Mouse (Mus musculus) small intestine, adult 2 months (tissue): ENCODE results near the gene Hsf2. TPM values are rescaled to one million over a fixed set of nuclear protein-coding genes. Genes with fewer than 3 reads are reported as not detected.
A peak's percentile ranks its signal among the peaks of the same experiment; 100 is the strongest.
"Not testable (repeated sequence)": the region's sequence is repeated elsewhere in the genome, so short reads cannot be mapped to it uniquely, and the experiment has no call there.

Experiments
- H3K27ac ChIP-seq: fragments of 200-500 bp; 2 replicates; pipeline ENCODE4 v1.5.1; 2012; ENCODE audit warnings: low read depth, low read length, control low read depth, inconsistent platforms; ENCODE audit not compliant: insufficient read depth
- H3K27me3 ChIP-seq: fragments of 200-500 bp; 2 replicates; pipeline ENCODE4 v1.6.1; 2012; ENCODE audit warnings: mild to moderate bottlenecking, moderate library complexity, low read length, inconsistent platforms; ENCODE audit not compliant: control insufficient read depth, insufficient read depth
- H3K36me3 ChIP-seq: fragments of 200-500 bp; 2 replicates; pipeline ENCODE4 v1.6.1; 2012; ENCODE audit warnings: mild to moderate bottlenecking, low read length, control low read depth, inconsistent platforms; ENCODE audit not compliant: control insufficient read depth, insufficient read depth
- H3K4me1 ChIP-seq: fragments of 200-500 bp; 2 replicates; pipeline ENCODE4 v1.6.1; 2012; ENCODE audit warnings: low read length, inconsistent platforms, mixed read lengths; ENCODE audit not compliant: control insufficient read depth, insufficient read depth, insufficient read length
- H3K4me3 ChIP-seq: fragments of 200-500 bp; 2 replicates; pipeline ENCODE4 v1.5.1; 2012; ENCODE audit warnings: low read depth, mild to moderate bottlenecking, control low read depth, inconsistent platforms, low read length, moderate library complexity
- CTCF ChIP-seq: fragments of 200-500 bp; IDR thresholded peaks from 2 replicates; pipeline ENCODE4 v1.5.1; 2012; ENCODE audit warnings: low read depth, mild to moderate bottlenecking, control low read depth, inconsistent platforms, low read length, moderate library complexity, mixed read lengths; ENCODE audit not compliant: insufficient replicate concordance, insufficient read length; ENCODE audit errors: extremely low read depth
- POLR2A ChIP-seq: fragments of 200-500 bp; IDR thresholded peaks from 2 replicates; pipeline ENCODE4 v1.6.1; 2012; ENCODE audit warnings: low read depth, mild to moderate bottlenecking, control low read depth, inconsistent platforms, low read length, moderate library complexity
- WGBS: fragments of 180-500 bp; shearing (Covaris S2); methylation state at CpG from one replicate; pipeline ENCODE4 v1.1.7; 2018; 5-methylcytosine and 5-hydroxymethylcytosine counted together
- polyA plus RNA-seq: library from polyadenylated mRNA; depleted of rRNA; stranded (reverse); fragments of >200 nt; gene quantifications from 2 replicates; pipeline ENCODE4 v1.2.3, GENCODE M21; 2012; rRNA removed

Gene Hsf2
- polyA plus RNA-seq, 1 experiment = 0.53 TPM

DNA sequence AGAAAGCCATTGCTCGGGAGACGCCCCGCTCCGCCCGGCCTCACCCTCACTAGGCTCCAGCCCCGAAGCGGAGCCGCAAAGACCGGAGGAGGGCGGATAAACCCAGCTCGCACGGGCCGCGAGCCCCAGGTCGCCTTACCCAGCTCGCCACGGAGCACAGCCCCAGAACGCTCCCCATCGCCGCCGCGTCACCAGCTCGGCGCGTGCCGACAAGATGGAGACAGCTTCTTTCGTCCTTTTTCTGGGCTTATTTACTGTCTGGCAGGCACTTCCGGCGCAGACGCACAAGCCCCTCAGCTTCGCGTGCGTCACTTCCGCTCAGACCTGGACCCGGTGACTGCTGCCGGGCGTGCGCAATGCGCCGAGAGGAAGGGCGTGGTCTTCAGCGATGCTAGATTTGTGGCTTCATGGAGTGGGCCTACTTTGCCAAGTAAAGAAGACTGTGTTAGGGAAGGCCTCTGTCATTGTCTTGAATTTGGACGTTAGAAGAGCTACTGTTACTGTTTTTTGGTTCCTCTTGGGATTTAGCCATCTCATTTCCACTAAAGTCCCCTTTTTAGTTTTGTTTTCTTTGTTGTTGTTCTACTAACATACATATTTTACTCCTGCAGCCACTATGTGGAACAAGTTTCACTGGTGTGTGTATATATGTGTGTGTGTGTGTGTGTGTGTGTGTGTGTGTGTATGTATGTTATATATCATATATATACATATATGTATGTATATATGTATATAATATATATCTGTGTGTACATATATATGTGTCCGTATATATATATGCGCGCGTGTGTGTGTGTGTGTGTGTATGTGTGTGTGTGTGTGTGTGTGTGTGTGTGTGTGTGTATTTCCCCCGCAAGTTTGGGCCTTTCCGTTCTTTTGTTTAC, 46.3 kb downstream of the Hsf2 start, which contains the start of gene Serinc1:
Gene Serinc1 (minus strand): TSS at position 313 of the 884 bp plus-strand sequence.
- Histone ChIP-seq H3K27me3 (no peaks in the 10 kb centered on the region), H3K27ac (peak within 1 kb of the TSS; percentile 71), H3K36me3 (peaks cover 2% of the 10 kb centered on the region; the same call in 1 of the 2 replicates), H3K4me3 (peak within 1 kb of the TSS; percentile 89), H3K4me1 (no peaks in the 10 kb centered on the region)
- peak; percentile 44; the same call in 1 of the 2 replicates for TF ChIP-seq POLR2A
- no peak for TF ChIP-seq CTCF
- WGBS = 13% methylated on average over 49 of the region's 49 CpGs

- not testable (repeated sequence) for H3K4me1 ChIP-seq, H3K27ac ChIP-seq, H3K4me3 ChIP-seq, H3K36me3 ChIP-seq, H3K27me3 ChIP-seq
- 88% methylated on average over 9 of the region's 9 CpGs for WGBS
Observed at GRCm38 (mm10) chr10:57543890-57544289, 57.7 kb downstream of the Hsf2 start.

- Histone ChIP-seq H3K4me3 (no peak overlapping the region), H3K4me1 (no peaks in the 10 kb centered on the region), H3K27ac (no peak overlapping the region), H3K36me3 (no peaks in the 10 kb centered on the region), H3K27me3 (no peaks in the 10 kb centered on the region)
- TF ChIP-seq POLR2A (no peak), CTCF (no peak)
- 83% methylated on average over 4 of the region's 4 CpGs for WGBS
Observed at GRCm38 (mm10) chr10:57549631-57550030, 63.4 kb downstream of the Hsf2 start.

- Histone ChIP-seq H3K27me3 (no peaks in the 10 kb centered on the region), H3K27ac (no peak overlapping the region), H3K4me3 (no peak overlapping the region), H3K4me1 (no peaks in the 10 kb centered on the region), H3K36me3 (no peaks in the 10 kb centered on the region)
- 74% methylated on average over 1 of the region's 1 CpGs for WGBS
- TF ChIP-seq CTCF (no peak), POLR2A (no peak)
Observed at GRCm38 (mm10) chr10:57553719-57554118, 67.5 kb downstream of the Hsf2 start.

DNA sequence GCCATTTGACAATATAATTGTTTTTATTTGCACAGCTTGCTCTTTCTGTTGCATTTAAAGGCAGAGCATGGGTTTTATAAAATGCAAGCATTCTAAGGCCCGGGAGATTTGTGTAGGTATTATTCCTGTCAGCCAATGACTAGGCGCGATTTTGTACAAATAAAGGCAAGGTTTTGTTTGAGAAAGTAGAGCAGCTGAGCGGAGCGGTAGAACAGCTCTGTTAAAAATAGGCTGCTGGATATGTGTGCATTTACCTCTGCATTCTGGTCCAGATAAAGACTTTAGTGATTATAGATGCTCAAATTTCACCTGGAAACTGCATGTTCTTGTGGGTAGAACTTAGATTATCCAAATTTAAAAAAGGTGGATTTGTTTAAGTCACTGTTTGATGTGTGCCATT, 71.4 kb downstream of the Hsf2 start:
- 36% methylated on average over 5 of the region's 5 CpGs for WGBS

More for the DNA sequence above, 71.4 kb downstream of the Hsf2 start:
- no peak overlapping the region for H3K27ac ChIP-seq
- H3K36me3 ChIP-seq = no peaks in the 10 kb centered on the region
- TF ChIP-seq CTCF (no peak), POLR2A (no peak)
- H3K27me3 ChIP-seq = no peaks in the 10 kb centered on the region; the same call in 1 of the 2 replicates
- H3K4me1 ChIP-seq = no peaks in the 10 kb centered on the region
- H3K4me3 ChIP-seq = no peak overlapping the region

Other genes with a start within 250 kb of the Hsf2 start
- gene Serinc1, start 46.1 kb downstream of the Hsf2 start, polyA plus RNA-seq = 7.5 and 13.2 TPM in 2 replicates
- 0.61 and 0.99 TPM in 2 replicates for gene Pkib, start 145.6 kb downstream of the Hsf2 start, polyA plus RNA-seq